Comparison of ENCODE assay signal across 12 mouse cellular contexts in genomic region chr9:67058366-67058765, GRCm38 (mm10). TPM values are rescaled to one million over a fixed set of nuclear protein-coding genes. Genes with fewer than 3 reads are reported as not detected.
A peak's percentile ranks its signal among the peaks of the same experiment; 100 is the strongest.
DNase-seq lines count a peak whose midpoint lies in the region; ATAC-seq lines count a peak whose summit lies in the region.
"Had no signal": no experiment of that assay in that cellular context is flagged by ENCODE, and none has a peak within 500 bp of the region (broad histone marks: within the 10 kb centered on the region; RNA-seq: fewer than 3 reads in every experiment).

No protein-coding gene starts in this region.

- H3K4me2 ChIP-seq in forebrain, embryonic 14.5 days (ENCODE audit: low read length), result no peak overlapping the region
- H3K4me2 ChIP-seq in forebrain, embryonic 11.5 days (ENCODE audit: low read depth, low read length, severe bottlenecking), result no peak overlapping the region
- H3K4me2 ChIP-seq in kidney, embryonic 15.5 days, result no peak overlapping the region
- H3K4me2 ChIP-seq: lung, embryonic 14.5 days; midbrain, embryonic 15.5 days had no signal

- no peak overlapping the region for H3K27ac ChIP-seq in forebrain, embryonic 14.5 days (ENCODE audit: low read depth, low read length)
- H3K27ac ChIP-seq in forebrain, embryonic 11.5 days (ENCODE audit: low read depth, low read length), result no peak overlapping the region
- peak overlapping the region; percentile 54; the same call in 1 of the 2 replicates for H3K27ac ChIP-seq in kidney, embryonic 15.5 days
- H3K27ac ChIP-seq: midbrain, embryonic 15.5 days had no signal

- no peak overlapping the region for H3K9ac ChIP-seq in forebrain, embryonic 14.5 days (ENCODE audit: low read length)
- no peak overlapping the region for H3K9ac ChIP-seq in forebrain, embryonic 11.5 days (ENCODE audit: low read length)
- H3K9ac ChIP-seq in kidney, embryonic 15.5 days, result no peak overlapping the region
- H3K9ac ChIP-seq: lung, embryonic 14.5 days; midbrain, embryonic 15.5 days had no signal

- no peak overlapping the region for H3K4me3 ChIP-seq in forebrain, embryonic 14.5 days (ENCODE audit: low read depth, low read length)
- no peak overlapping the region for H3K4me3 ChIP-seq in forebrain, embryonic 11.5 days (ENCODE audit: low read depth, low read length)
- no peak overlapping the region for H3K4me3 ChIP-seq in kidney, embryonic 15.5 days (replicated peaks)
- H3K4me3 ChIP-seq: midbrain, embryonic 15.5 days had no signal

- WGBS in forebrain, embryonic 14.5 days, result 58% methylated on average over 6 of the region's 6 CpGs
- WGBS in forebrain, embryonic 11.5 days, result 83% methylated on average over 6 of the region's 6 CpGs
- 66% methylated on average over 6 of the region's 6 CpGs for WGBS in kidney, embryonic 15.5 days

- DNase-seq in forebrain, embryonic 14.5 days (ENCODE audit: low spot score), result peak; percentile 70
- DNase-seq in forebrain, embryonic 11.5 days (ENCODE audit: low spot score), result no peak
- DNase-seq in kidney, adult 8-10 months, result no peak
- peak; percentile 54 for DNase-seq in Muller cell, postnatal 12 days (ENCODE audit: inconsistent ontology term)
- peak; percentile 63 to 71 for DNase-seq in layer of hippocampus, adult 8-10 months (ENCODE audit: low spot score in 2 of 2)
- no peak for DNase-seq in spleen, postnatal 14 days (ENCODE audit: low spot score in 2 of 2)
- DNase-seq in ovary, adult 18-20 months (ENCODE audit: low spot score), result no peak
- DNase-seq: B cell, adult 2 months; gastrocnemius, postnatal 14 days; lung, embryonic 14.5 days had no signal

- no peaks in the 10 kb centered on the region for H3K27me3 ChIP-seq in forebrain, embryonic 14.5 days (replicated peaks; ENCODE audit: control insufficient read depth, insufficient read depth, low read length)
- no peaks in the 10 kb centered on the region for H3K27me3 ChIP-seq in forebrain, embryonic 11.5 days (ENCODE audit: control insufficient read depth, insufficient read depth, low read length)
- no peaks in the 10 kb centered on the region for H3K27me3 ChIP-seq in kidney, embryonic 15.5 days
- H3K27me3 ChIP-seq: midbrain, embryonic 15.5 days had no signal

- H3K9me3 ChIP-seq in forebrain, embryonic 14.5 days (replicated peaks; ENCODE audit: control insufficient read depth, low read length), result no peaks in the 10 kb centered on the region
- no peaks in the 10 kb centered on the region for H3K9me3 ChIP-seq in forebrain, embryonic 11.5 days (ENCODE audit: control insufficient read depth, low read length)
- H3K9me3 ChIP-seq in kidney, embryonic 15.5 days (replicated peaks), result no peaks in the 10 kb centered on the region
- H3K9me3 ChIP-seq: midbrain, embryonic 15.5 days had no signal

- H3K4me1 ChIP-seq in forebrain, embryonic 14.5 days (ENCODE audit: control insufficient read depth, insufficient read depth, low read length), result no peaks in the 10 kb centered on the region
- H3K4me1 ChIP-seq in forebrain, embryonic 11.5 days (replicated peaks; ENCODE audit: control insufficient read depth, insufficient read depth, low read length), result no peaks in the 10 kb centered on the region
- no peaks in the 10 kb centered on the region for H3K4me1 ChIP-seq in kidney, embryonic 15.5 days
- H3K4me1 ChIP-seq: midbrain, embryonic 15.5 days had no signal

- peak; percentile 66; the same call in 1 of the 2 replicates for ATAC-seq in forebrain, embryonic 14.5 days
- ATAC-seq in forebrain, embryonic 11.5 days (replicated peaks; ENCODE audit: low FRiP score), result no peak
- no peak for ATAC-seq in kidney, embryonic 15.5 days (replicated peaks; ENCODE audit: low FRiP score)
- ATAC-seq: midbrain, embryonic 15.5 days had no signal

- H3K36me3 ChIP-seq in forebrain, embryonic 14.5 days (ENCODE audit: control insufficient read depth, insufficient read depth, low read length), result no peaks in the 10 kb centered on the region
- no peaks in the 10 kb centered on the region for H3K36me3 ChIP-seq in forebrain, embryonic 11.5 days (ENCODE audit: control insufficient read depth, insufficient read depth, low read length)
- H3K36me3 ChIP-seq in kidney, embryonic 15.5 days, result no peaks in the 10 kb centered on the region
- H3K36me3 ChIP-seq: midbrain, embryonic 15.5 days had no signal

RNA-seq across cellular contexts. Expression of gene Tpm1, which starts 9.2 kb away (rescaled TPM):
- polyA plus RNA-seq in forebrain, embryonic 14.5 days (2014; fragmentation: Nextera tagmentation; extraction: Ambion mirVana), result 104 and 126 TPM in 2 replicates
- 320 TPM in 2 replicates for polyA plus RNA-seq in forebrain, embryonic 11.5 days (2014; fragmentation: Nextera tagmentation; extraction: Ambion mirVana)
- polyA plus RNA-seq in kidney, embryonic 15.5 days (2015; fragmentation: Nextera tagmentation; extraction: Ambion mirVana), result 533 and 589 TPM in 2 replicates
- total RNA-seq in layer of hippocampus, adult 8-10 months (2022), result 100 to 1,000 TPM; 179 to 185 (median 182) TPM

Comparison
In these comparisons a context has a peak if more than half of its experiments do, and no peak if none do; other contexts are left out.
1. DNase-seq: peak in forebrain, embryonic 14.5 days (single experiment), Muller cell, postnatal 12 days (single experiment) and layer of hippocampus, adult 8-10 months (2 of 2); none in forebrain, embryonic 11.5 days (single experiment), kidney, adult 8-10 months (0 of 2), spleen, postnatal 14 days (0 of 2) and ovary, adult 18-20 months (single experiment).